Mouse (Mus musculus) left cerebral cortex, adult 2 months (tissue): ENCODE measurements around the gene Sugp1. TPM values are rescaled to one million over a fixed set of nuclear protein-coding genes. Genes with fewer than 3 reads are reported as not detected.
A peak's percentile ranks its signal among the peaks of the same experiment; 100 is the strongest.
"Not testable (repeated sequence)": the region's sequence is repeated elsewhere in the genome, so short reads cannot be mapped to it uniquely, and the experiment has no call there.

Experiments
- DNase-seq, 2 experiments: peaks; one replicate each; pipeline ENCODE4 v3.0.0; 2021 to 2022; ENCODE audit warnings: low spot score in 2 of 2, mixed read lengths in 1 of 2; ENCODE audit errors: extremely low spot score in 1 of 2
- H3K27ac ChIP-seq: fragments of 200-600 bp; 2 replicates; pipeline ENCODE4 v1.8.1; 2022
- H3K4me3 ChIP-seq: fragments of 200-600 bp; 2 replicates; pipeline ENCODE4 v1.8.1; 2022
- CTCF ChIP-seq: fragments of 200-600 bp; IDR thresholded peaks from 2 replicates; pipeline ENCODE4 v1.8.1; 2022; ENCODE audit warnings: antibody characterized with exemption, mild to moderate bottlenecking, moderate library complexity
- intact Hi-C: fragments of 180-260 bp; cut with DNase I; formaldehyde crosslinking; loops from one replicate; pipeline ENCODE4 v1.15.1; 2025
- total RNA-seq, 2 experiments: library from RNA; stranded (reverse); gene quantifications; 2 replicates each; pipeline ENCODE4 v1.2.3; 2021

Sugp1 gene
- total RNA-seq, 2 experiments from 2014 or later, result 52.5 to 54.2 TPM

DNA sequence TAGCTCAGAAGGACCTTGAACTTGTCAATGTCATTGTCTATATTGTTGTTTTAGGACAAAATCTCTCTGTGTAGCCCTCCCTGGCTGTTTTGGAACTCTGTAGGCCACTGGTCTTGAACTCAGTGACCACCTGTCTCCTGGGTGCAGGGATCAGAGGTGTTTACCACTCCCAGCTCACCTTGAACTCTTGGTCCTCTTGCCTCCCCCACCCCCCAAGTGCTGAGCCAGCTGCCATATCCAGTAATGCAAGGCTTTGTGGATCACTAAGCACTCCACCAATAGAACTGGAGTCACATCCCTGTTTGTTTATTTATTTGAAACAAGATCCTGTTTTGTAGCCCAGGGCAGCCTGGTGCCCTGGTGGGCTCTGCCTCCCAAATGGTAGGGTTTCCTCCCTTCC, 38.3 kb upstream of the Sugp1 start:
- DNase-seq, result no peak
- Histone ChIP-seq H3K4me3 (no peak overlapping the region), H3K27ac (no peak overlapping the region)
- intact Hi-C loops, result no loop called here
- no peak for TF ChIP-seq CTCF

DNA sequence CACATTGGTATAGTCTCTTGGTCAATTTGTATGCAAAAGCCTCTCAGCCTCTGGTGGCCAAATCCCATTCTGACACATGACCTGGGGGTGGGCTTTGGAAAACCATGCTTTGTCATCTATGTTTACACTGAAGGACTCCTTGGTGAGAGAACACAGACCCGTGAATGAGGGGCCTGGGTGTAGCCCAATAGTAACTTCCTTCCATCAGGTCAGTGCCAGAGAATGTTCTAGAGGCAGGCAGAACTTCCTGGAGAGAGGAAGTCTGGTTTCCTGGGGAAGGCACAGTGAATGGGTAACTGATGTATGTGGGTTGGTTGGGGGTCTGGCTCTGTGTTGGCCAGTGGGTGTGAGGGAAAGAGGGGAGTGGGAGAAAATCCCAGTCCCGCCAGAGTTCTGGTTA, 37.4 kb upstream of the Sugp1 start:
- no peak overlapping the region for H3K4me3 ChIP-seq
- no peak for TF ChIP-seq CTCF
- intact Hi-C loops, result no loop called here
- no peak overlapping the region for H3K27ac ChIP-seq
- DNase-seq, result no peak

DNA sequence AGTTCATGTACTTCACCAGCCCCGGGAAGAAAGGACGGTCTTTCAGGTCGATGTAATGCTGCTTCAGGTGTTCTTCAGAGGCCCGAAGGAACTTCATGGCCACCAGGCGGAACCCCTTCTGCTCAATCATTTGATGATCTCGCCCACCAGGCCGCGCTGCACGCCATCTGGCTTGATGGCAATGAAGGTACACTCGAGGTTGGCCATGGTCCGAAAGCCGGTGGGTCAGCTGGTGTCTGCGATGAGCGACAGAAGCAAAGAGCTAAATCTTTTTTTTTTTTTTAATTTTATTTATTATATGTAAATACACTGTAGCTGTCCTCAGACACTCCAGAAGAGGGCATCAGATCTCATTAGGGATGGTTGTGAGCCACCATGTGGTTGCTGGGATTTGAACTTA, 31.8 kb upstream of the Sugp1 start:
- intact Hi-C loops, DNase-seq, H3K27ac ChIP-seq, H3K4me3 ChIP-seq: not testable (repeated sequence)

DNA sequence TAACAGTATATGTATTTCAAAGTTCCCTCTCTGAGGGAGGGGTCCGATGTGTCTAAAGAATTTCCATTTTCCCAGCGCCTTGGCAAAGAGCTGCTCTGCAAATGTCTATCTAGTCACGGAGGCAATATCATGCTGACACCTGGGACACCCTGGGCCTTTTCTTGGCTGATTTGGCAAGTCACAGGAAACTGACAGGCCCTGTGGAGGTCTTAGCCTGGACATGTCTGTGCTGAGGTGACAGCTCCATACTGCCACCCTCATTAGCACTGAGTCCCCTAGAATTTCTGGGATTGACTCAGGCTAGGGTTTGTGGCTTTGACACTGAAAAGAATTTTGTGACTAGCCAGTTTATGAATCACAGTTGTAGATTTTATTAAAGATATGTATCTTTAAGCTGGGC, 30.3 kb upstream of the Sugp1 start:
- no peak overlapping the region for H3K4me3 ChIP-seq
- intact Hi-C loops, result no loop called here
- no peak for TF ChIP-seq CTCF
- H3K27ac ChIP-seq, result no peak overlapping the region
- DNase-seq, result no peak

DNA sequence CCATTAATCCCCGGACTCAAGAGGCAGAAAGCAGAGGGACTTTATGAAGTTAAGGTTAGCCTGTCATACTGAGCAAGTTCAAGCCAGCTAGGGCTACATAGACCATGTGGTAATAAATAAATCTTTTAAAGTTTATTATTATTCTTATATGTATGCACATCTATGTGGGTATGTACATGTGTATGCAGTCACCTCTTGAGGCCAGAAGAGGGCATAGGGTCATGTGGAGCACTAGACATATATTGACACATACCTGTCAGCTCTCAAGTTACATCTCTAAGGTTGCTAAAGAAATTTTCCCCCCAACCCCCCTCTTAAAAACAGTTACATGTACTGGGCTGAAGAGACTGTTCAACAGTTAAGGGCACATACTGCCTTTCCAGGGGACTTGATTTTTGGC, 29.9 kb upstream of the Sugp1 start:
- no peak overlapping the region for H3K4me3 ChIP-seq
- TF ChIP-seq CTCF, result no peak; the same call in 1 of the 2 replicates
- intact Hi-C loops, result no loop called here
- DNase-seq, result no peak
- H3K27ac ChIP-seq, result no peak overlapping the region

DNA sequence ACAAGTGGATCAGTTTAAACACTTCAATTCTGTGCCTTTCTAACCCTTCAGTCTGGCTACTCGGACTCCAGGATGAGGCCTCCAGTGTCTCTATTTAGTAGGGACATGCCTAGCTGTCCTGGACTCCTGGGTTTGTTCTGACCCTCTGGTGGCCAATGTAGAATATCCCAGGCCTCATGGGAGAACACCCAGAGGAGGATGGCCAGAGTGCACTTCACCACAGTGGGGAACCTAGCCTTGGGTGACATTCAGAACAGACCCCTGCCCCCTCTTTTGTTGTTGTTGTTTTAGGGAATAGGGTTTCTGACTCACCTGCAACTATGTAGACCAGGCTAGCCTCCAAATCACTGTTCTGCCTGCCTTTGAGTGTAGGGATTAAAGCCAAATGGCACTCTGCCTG, 27.6 kb upstream of the Sugp1 start:
- intact Hi-C loops, result no loop called here
- Histone ChIP-seq H3K27ac (no peak overlapping the region), H3K4me3 (no peak overlapping the region)
- no peak for TF ChIP-seq CTCF
- DNase-seq, result no peak

DNA sequence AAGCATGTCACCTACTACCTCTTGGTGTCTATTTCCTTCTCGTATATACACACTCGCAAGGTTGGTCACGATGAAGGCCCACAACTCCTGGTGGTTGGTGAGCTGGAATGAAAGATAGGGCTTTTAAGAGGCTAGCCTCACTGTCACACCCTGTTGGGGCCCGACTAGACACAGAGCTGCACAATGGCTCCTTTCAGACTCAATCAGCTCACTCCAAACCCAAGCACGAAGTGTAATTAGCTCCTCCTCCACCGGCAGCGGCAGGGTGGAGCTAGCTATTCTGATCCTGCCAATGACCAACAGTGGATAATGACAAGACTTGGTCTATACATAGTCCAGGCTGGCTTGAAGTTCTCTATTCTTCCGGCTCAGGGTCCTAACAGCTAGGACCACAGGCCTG, 19.0 kb upstream of the Sugp1 start:
- TF ChIP-seq CTCF, result no peak
- DNase-seq, result no peak
- intact Hi-C loops, result no loop called here
- H3K4me3 ChIP-seq, result no peak overlapping the region
- H3K27ac ChIP-seq, result no peak overlapping the region

DNA sequence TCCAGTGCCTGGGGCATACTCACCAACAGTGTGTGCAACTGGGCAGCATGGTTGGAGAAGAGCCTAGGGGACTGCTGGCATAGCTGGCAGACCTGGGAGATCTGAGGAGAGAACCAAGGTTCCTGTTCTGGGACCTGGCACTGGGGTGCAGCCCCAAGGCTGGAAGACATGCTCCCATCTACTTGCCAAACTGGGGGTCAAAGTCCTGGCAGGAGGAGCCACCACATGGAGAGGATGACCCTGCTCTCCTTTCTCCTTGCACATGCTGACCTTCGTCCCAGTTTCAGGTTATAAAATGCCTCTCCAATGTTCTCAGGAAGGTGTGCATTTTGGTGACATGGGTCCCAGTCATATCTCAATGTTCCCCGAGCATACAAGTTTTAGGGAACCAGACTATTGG, 16.5 kb upstream of the Sugp1 start:
- Histone ChIP-seq H3K27ac (no peak overlapping the region), H3K4me3 (no peak overlapping the region)
- intact Hi-C loops, result no loop called here
- no peak for DNase-seq
- TF ChIP-seq CTCF, result no peak

DNA sequence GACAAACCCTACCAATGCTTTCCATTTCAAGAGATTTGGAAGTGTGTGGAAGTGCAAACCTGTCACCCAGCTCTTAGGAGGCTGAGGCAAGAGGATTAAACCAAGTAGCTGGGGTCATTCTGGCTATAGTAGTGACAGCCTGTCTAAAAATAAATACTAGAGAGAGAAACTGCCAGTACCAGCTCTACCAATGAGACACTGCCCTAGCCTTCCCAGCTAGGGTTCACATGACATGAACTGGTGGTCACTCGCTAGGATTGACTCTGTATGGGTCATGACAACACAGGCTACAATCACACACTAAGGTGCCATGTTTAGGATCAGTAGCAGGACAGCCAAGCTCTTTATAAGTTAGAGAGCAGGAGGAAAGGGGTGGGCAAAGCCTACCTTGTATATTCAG, 12.4 kb upstream of the Sugp1 start:
- Histone ChIP-seq H3K27ac (no peak overlapping the region), H3K4me3 (no peak overlapping the region)
- intact Hi-C loops, result no loop called here
- TF ChIP-seq CTCF, result no peak
- no peak for DNase-seq

DNA sequence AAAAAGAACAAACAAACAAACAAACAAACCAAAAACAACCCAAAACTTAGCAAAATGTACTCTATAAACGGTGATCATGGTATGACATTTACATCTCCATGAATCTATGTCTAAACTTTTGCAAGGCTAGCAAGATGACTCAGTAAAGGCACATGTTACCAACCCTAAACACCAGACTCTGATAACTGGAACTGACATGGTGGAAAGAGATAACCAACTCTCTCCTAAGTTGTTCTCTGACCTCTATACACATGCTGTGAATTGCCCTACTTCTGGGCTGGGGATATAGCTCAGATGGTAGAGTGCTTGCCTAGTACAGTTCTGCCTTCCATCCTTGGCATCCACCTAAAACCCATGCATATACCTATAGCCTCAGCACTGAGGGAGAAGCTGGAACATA, 4.6 kb upstream of the Sugp1 start:
- intact Hi-C loops, result no loop called here
- DNase-seq, result no peak
- no peak for TF ChIP-seq CTCF

DNA sequence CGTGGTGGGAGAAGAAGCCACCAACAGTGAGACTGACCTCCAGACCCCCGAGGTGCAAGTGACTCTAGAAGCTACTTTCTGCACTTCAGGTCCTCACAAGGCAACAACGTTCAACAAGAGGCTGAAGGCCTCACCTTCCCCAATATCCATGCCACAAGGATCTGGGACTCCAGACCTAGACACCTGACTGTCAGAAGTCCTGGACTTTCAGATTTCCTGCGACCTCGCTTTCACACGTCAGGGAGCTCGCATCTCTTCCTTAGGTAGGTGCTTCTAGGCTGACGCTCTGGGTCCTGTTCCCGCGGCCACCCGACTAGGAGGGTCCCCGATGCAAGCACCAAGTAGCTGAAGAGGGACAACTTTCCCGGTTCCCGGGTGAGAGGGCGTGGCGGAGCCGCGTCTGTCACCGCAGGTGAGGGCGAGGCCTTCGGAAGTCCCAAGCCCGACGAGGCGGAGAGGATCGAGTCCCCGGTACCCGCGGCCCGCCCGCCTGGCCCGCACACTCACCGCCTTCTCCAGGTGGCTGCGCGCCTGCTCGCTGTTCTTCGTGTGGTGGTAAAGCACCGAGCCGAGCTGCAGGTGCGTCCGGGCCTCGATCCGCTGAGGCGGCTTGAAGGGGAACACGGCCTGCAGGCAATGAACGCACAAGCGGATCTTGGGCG, 597 bp upstream of the Sugp1 start:
- intact Hi-C loops, result loop anchor here (2.0 kb wide), 1 partner anchor 123 kb away; no protein-coding TSS in a partner anchor
- DNase-seq, result no peak
- Histone ChIP-seq H3K27ac (peak overlapping the region; percentile 99), H3K4me3 (peak overlapping the region; percentile 99)
- no peak for TF ChIP-seq CTCF

More for the DNA sequence above, 4.6 kb upstream of the Sugp1 start:
- H3K4me3 ChIP-seq, result no peak overlapping the region
- no peak overlapping the region for H3K27ac ChIP-seq

DNA sequence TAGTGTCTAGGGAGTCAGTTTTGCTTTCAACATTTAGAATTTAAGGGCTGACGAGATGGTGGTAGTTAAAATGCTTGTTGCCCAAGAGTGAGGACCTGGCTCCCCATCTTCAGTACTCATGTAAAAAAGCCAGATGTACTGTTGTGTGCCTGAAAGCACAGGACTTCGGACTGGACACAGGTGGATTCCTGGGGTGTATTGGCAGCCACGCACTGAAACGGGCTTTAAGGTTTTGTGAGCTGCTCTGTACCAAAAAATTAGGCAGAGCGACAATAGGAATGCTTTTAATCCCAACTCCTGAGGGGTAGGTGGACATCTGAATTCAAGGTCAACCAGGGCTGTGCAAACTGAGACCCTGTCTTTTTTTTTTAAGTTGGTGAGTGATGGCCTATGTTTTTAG, 1.4 kb downstream of the Sugp1 start:
- no peak for DNase-seq
- intact Hi-C loops, result loop anchor here (2.0 kb wide), 1 partner anchor 125 kb away; no protein-coding TSS in a partner anchor

DNA sequence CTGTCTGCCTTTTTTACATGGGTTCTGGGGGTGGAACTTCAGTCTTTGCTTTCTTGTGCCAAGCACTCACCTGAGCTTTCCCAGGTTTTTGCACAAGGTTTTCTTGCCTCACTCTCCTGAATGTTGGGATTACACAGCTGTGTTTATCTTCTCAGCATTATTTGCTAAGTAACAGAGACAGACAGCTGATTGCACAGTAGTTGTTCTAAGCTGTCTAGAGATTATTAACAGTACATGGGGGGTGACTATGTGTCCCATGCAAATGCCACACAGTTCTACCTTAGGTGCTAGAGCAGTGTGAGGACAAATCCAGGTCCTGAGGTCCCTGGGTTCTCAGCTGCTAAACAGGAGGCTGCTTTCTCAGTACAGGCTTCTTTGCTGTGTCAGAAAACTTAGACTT, 7.0 kb downstream of the Sugp1 start:
- intact Hi-C loops, result no loop called here
- no peak for DNase-seq
- H3K27ac ChIP-seq, result no peak overlapping the region
- H3K4me3 ChIP-seq, result no peak overlapping the region
- no peak for TF ChIP-seq CTCF

More for the DNA sequence above, 1.4 kb downstream of the Sugp1 start:
- Histone ChIP-seq H3K27ac (no peak overlapping the region), H3K4me3 (peak overlapping the region; percentile 99)
- TF ChIP-seq CTCF, result no peak

DNA sequence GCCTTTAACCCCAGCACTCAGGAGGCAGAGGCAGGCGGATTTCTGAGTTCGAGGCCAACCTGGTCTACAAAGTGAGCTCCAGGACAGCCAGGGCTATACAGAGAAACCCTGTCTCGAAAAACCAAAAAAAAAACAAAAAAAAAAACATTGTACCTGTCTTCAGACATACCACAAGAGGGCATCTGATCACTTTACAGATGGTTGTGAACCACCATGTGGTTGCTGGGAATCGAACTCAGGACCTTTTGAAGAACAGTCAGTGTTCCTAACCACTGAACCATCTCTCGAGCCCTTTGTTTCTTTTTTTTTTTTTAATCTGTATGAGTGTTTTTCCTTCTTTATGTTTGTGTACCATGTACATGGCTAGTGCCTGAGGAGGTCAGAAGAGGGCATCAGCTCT, 7.8 kb downstream of the Sugp1 start:
- DNase-seq, intact Hi-C loops, H3K4me3 ChIP-seq, H3K27ac ChIP-seq: not testable (repeated sequence)
